Mouse (Mus musculus) thymus, adult 2 months (tissue): ENCODE data around the gene Zfp618.

ENCODE experiments used
- CTCF ChIP-seq: fragments of 200-500 bp; IDR thresholded peaks from 2 replicates; pipeline ENCODE4 v1.5.1; 2012; ENCODE audit warnings: mild to moderate bottlenecking, control low read depth, low read length, moderate library complexity, borderline replicate concordance; ENCODE audit not compliant: control insufficient read depth, poor library complexity, insufficient read depth; ENCODE audit errors: extremely low read depth
- POLR2A ChIP-seq: fragments of 200-500 bp; IDR thresholded peaks from 2 replicates; pipeline ENCODE4 v1.6.1; 2012; ENCODE audit warnings: mild to moderate bottlenecking, low read length, control low read depth, moderate library complexity; ENCODE audit not compliant: control insufficient read depth, poor library complexity, insufficient read depth; ENCODE audit errors: extremely low read depth

- TF ChIP-seq CTCF (no peak), POLR2A (no peak)
These were observed 403 bp upstream of the Zfp618 start for GRCm38 (mm10) chr4:62964844-62965496.
